Mouse (Mus musculus) heart, adult 11 months (tissue): ENCODE measurements around the gene Arhgef15.
A peak's percentile ranks its signal among the peaks of the same experiment; 100 is the strongest.

ENCODE experiments used
- DNase-seq: peaks from one replicate; pipeline ENCODE4 v3.0.0; 2022

The Arhgef15 gene

DNA sequence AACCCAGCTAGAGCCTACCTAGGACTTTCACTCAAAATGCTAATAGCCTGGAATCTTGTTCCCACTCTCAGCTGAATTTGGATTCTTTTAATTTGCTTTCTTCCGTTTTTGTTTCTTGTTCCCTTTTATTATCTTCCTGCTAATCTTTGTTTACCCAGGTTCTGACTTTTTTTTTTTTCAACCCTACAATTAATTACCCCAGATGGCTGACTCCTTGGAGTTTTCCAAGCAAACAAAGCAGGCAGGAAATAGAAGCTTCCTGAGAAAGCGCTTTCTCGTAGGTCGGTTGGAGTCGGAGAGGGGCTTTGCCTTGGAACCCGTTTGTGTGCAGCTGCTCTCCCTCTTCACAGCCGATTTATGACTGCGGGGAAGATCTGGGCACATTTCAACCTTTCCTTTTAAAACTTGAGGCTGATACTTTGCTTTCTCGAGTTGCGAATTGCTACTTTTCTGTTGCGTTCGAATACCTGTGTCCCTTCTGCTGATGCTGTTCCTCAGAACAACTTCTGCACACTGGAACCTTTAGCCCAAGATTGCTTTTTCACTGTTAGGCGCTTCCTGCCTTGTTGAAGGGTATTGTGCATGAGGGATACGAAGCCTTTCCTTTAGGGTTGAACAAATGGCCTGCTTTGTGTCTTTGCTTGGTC is 45.6 kb downstream of the Arhgef15 start:
- DNase-seq: peak; percentile 94

DNA sequence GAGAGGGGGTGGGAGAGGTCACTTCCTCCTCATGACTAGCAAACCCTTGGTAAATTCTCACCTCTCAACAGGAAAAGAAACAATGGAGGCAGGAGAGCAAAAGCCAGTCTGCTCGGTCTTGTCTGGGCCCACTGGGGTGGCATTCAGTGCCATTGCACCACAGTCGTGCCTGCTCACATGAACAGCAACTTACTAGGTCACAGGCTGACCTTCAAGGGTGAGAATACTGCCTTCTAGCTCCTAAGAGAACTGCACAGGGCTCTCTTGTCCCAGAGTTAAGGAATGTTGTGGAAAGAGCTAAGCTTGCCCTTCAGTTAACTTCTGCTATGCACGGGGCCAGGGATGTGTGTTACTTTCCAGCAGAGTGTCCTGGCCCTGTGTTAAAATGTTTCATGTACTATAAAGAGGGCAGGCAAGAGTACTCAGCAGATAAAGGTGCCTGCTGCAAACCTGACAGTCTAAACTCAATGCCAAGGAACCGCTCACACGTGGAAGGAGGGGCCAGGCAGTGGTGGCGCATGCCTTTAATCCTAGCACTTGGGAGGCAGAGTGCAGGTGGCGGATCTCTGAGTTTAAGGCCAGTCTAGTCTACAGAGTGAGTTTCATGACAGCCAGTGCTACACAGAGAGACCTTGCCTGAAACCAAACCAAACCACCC is 48.3 kb downstream of the Arhgef15 start:
- no peak for DNase-seq

DNA sequence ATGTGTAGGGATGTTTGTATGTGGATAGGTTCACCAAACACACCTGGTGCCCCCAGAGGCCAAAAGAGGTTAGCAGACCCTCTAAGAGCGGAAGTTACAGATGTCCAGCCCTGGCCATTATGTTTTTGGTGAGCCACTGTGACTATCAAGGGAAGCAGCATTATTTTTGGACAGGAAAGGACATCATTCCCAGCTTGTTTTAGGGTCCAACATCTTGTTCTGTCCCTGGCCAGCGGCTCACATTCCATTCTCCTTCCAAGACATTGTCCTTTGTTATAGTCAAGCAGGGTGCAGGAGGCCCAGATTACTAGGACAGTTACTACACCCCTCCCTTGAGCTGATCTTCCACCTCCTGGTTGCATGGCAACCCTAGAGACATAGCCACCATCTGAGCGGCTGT is 50.0 kb downstream of the Arhgef15 start:
- peak; percentile 95 for DNase-seq

DNA sequence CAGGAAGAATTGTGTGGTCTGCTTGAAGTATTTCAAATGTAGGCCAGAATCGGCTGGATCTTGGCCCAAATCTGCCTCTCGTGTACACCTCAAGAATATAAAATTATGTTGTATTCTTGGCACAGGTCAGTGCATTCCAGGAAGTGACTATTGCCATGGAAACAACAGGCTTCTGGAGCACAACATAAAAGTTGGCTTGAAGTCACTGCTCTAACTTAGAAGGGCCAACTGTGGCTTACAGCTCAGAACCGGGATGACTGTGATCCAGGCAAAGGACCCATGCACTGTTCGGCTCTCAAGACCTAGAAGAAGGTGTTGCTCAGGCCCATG is 50.9 kb downstream of the Arhgef15 start:
- no peak for DNase-seq

DNA sequence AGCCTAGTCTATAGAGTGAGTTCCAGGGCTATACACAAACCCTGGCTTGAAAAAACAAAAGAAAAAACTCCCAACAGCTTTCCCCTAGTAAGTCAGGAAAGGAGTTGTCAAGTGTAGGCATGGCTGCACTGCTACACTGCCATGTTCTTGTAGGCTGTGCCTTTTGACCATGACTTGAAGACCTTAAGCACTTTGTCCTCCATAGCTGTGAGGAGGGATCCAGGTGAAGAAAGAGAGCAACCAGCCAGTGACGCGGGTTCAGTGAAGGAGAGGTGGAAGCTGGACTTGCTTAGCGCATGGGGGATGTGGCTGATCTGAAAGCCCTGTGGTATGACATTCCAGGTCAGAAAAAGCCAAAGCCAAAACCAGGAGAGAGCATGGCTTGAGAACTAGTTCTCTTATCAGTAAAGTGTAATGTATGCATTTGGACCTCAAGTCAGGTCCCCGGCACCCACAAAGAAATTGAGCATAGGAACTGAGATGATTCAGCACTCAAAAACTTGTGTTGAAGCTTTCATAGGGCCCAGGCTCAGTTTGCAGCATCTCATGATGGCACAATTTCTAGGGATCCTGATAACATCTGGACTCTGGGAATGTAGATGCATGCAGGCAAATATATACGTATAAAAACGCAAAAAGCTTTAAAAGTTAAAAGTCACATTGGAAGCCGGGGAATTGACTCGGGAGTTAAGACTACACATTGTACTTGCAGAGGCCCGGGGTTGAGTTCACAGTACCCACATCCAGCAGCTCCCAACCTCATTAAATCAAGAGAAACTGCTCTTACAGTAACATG is 51.4 kb downstream of the Arhgef15 start:
- DNase-seq: no peak

DNA sequence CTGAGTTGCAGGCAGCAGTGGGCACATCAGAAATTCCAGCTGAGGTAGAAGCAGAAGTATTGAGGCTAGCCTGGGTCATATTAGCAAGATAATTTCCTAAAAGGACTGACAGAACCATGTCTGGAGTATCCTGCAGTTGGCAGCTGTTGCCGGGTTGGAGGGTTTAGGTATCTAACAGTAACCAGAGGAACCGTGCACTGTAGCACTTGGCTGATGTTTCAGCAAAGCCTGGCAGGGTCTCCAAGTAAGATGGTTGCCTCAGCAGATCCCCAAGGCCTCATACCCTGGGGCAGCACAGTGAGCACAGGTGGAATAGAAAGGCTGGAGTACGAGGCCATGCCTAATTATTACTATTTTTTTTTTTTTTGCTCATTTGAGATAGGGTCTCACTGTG is 52.1 kb downstream of the Arhgef15 start:
- DNase-seq: no peak

DNA sequence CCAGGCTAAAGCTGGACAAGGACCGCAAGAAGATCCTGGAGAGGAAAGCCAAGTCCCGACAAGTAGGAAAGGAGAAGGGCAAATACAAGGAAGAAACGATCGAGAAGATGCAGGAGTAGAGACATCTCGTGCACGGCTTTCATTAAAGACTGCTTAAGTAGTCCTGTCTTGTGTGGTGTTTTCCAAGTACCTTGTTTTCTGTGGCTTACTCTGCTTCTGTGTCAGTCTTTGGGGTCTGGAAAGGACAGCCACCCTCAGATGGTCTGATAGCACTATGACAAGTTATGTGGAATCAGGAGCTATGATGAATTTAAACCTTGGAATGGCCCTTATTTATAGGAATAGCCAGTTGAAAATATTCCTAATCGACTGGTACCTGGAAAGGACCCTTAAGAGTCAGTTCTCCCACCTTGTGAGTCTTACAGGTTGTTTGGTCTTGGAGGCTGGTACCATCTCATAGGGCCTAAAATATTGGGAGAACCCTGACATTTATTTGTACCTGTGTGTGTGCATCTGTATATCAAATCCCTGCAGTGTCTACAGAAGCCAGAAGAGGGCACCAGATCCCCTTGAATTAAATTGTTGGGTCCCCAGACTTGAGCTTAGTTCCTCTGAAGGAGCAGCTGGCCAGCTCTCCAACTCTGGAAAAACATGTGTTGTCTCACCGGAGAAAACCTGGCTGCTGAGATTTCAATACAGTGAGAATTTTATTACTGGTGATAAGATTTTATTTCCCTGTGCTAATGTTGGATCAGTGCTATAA is 52.7 kb downstream of the Arhgef15 start:
- DNase-seq: peak; percentile 96

DNA sequence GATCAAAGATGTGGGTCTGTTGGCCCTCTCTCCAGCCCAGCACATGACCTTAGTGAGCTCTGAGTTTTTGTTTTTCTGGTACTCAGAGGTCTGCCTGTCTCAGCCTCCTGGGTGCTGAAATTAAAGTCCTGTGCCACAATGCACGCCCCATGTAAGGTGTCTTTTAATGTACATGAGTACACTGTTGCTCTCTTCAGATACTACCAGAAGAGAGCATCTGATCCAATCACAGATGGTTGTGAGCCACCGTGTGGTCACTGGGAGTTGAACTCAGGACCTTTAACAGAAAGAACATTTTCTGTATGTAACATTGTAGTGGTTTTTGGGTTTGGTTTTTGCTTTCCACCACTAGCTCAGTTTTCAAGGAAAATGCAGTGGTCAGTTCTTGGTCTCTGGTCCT is 53.5 kb downstream of the Arhgef15 start:
- DNase-seq: no peak

DNA sequence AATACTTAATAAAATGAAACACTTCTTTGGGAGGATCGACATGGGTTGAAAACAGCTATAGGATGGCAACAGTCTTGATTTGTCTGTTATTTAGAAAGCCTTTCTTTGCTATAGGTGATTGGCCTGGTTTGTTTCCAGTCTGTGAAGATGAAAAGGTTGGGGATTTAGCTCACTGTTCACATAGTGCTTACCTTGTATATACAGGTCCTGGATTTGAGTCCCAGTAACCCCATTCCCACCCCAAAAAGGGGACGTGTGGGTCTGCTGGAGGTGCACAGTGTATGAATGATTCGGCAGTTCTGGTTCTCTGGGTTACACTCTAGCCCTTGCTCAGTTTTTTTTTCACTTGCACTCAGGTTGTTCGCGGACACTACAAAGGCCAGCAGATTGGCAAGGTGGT is 54.5 kb downstream of the Arhgef15 start:
- DNase-seq: peak; percentile 88

DNA sequence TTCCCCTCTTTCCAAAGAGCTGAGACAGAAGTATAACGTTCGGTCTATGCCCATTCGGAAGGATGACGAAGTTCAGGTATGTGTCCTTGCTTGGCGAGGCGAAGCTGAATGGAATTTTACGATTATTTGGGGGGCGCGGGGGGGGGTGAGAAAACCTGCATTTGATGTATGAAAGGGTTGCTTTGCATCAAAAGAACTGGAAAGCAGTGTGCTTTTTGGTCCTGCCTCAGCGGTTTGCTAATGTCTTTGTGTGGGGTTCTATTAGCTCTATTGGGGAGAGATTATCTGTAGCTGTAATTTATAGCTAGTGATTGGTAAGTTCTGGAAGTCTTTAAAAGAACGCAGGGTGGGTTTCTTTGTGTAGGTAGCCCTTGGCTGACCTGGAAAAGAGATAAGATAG is 54.9 kb downstream of the Arhgef15 start:
- DNase-seq: no peak

DNA sequence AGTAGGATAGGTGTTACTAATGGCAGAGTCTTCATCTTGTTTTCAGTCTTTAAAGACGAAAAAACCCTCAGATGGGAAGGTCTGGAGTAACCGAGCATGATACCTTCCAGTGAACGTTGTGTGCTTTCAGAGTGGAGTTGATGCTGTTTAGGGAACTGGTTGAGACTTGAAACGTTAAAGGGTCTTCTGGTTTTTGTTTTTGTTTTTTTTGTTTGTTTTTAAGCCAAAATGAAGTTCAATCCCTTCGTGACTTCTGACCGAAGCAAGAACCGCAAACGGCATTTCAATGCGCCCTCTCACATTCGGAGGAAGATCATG is 55.3 kb downstream of the Arhgef15 start:
- no peak for DNase-seq

DNA sequence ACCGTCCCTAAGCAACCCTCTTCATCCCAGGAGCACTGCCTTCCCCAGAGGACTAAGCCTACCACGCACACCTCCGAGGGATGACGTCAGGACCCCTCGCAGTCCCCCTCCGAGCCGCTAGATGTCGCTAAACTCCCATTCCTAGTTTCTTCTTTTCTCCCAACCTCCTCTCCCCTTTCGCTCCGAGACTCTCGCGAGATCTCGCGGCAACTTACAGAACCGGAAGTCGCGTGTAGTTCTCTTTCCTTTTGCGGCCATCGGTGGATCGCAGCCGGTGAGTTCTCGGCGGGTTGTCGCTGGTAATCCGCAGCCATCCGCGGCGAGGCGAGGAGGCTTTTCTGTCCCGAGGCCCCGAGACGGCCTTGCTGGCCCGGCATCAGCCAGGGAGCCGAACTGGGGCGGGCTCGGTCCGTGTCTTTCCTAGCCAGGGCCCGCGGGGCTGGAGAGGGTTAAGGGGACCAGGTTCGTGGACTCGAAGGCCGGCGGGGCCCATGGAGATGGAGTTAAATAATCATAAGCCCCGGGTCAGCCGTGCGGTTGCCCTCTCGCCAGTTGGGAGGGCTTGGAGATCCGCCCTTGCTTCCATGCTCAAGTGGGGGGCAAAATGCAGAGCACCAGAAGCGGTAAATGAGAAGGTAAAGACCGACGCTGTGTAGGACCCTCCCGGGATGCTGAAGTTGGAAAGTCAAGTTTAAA is 55.8 kb downstream of the Arhgef15 start, which contains the start of gene Rpl26:
TSS of gene Rpl26 (plus strand) at position 233 of the 696 bp plus-strand sequence.
- DNase-seq: peak; percentile 99

DNA sequence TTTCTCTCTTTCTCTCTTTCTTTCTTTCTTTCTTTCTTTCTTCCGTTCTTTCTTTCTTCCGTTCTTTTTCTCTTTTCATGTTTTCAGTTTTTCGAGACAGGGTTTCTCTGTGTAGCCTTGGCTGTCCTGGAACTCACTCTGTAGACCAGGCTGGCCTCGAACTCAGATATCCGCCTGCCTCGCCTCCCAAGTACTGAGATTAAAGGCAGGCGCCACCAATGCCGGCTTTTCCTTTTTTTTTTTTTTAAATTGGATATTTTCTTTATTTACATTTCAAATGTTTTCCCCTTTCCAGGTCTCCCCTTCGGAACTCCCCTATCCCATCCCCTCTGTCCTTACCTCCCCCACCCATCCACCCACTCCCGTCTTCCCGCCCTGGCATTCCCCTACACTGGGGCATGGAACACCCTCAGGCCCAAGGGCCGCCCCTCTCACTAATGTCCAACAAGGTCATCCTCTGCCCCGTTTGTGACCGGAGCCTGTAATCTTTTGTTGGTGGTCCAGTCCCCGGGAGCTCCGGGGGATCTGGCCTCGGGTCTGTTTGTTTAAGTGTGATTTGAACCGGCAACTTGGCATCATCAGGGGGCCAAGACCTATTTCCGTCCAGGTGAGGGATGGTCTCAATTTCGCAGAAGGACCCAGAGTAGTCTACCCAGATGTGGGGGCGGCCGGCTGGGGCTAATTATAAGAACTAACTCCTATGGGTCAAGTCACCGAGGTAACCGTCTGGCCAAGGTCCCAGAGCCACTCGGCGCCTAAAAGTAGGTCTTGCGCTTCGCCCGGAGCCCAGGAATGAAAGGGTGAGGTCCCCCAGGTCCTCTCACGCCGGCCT is 56.5 kb downstream of the Arhgef15 start:
- no peak for DNase-seq

DNA sequence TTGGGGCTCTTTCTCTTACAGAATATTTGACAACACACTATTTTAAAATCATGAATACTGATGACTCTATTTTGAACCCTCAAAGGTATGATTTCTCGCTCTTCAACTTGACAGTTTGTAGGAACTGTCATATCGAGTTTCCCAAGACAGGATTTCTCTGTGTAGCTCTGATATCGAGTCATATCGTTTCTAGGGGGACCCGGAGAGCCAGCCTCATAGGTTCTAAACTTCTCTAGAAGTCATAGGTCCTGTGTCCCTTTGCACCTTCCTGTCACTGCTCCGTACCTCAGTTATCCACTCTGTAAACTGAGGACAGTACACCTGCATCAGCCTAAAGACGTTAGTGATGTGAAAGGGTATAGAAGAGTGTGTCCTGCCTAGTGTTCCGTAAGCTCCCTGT is 57.5 kb downstream of the Arhgef15 start:
- DNase-seq: no peak

DNA sequence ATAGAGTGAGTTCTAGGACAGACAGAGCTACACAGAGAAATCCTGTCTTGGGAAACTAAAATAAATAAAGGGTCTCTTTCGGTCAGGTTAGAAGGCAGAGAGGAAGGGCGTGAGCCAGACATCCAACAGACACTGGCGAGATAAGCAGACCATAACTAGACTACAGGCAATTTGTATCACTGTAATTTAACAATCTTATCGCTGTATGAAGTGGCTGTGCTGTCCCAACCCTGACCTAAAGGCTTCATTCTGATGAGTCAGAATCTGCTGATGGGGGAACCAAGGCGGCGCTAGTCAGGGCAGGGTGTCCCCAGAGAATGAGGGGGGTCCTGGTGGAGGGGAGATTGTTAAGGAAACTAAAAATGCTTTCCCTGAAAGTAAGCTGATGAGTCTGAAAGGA is 58.5 kb downstream of the Arhgef15 start:
- no peak for DNase-seq

DNA sequence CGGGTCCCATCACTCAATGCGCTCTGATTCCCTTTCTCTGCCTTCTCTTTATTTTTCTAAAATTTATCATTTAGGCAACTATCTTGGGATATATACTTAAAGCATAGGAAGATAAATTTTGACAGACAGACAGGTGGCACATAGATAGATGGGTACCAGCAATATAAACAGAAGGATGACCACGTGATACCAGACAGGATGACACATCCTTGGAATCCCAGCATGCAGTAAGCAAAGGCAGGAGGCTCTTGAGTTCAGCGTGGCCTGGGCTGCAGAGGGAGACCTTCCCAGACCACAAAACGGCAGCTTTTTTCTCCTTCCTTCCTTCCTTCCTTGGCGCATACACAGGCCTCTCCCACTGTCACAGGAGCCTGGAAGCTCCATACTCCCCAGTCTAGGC is 59.4 kb downstream of the Arhgef15 start:
- DNase-seq: no peak

DNA sequence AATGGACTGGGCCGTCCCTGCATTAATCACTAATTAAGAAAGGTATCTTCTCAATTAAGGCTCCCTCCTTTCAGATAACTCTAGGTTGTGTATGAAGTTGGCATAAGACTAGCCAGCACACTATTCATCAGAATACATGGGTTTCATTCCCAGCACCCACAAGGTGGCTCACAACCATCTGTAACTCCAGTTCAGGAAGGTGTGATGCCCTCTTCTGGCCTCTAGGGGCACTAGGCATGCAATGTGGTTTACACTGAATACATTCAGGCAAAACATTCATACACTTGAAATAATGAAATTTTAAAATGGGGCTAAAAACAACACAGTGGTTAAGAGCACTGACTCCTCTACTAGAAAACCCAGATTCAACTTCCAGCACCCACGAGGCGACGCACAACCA is 60.2 kb downstream of the Arhgef15 start:
- no peak for DNase-seq

DNA sequence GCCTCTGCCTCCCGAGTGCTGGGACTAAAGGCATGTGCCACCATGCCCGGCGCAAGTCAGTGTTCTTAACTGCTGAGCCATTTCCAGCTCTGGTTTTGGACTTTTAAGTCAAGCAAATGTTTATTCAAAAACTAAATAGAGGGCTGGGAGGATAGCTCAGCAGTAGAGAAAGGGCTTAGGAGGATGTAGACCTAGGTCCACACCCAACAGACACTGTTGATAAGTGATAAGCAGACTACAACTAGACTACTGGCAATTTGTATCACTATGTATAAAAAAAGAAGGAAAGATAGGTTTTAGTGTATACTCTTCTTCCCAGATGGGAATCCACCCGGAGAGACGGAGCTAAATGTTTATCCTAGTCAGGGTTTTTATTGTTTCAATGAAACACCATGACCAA is 61.0 kb downstream of the Arhgef15 start:
- no peak for DNase-seq

DNA sequence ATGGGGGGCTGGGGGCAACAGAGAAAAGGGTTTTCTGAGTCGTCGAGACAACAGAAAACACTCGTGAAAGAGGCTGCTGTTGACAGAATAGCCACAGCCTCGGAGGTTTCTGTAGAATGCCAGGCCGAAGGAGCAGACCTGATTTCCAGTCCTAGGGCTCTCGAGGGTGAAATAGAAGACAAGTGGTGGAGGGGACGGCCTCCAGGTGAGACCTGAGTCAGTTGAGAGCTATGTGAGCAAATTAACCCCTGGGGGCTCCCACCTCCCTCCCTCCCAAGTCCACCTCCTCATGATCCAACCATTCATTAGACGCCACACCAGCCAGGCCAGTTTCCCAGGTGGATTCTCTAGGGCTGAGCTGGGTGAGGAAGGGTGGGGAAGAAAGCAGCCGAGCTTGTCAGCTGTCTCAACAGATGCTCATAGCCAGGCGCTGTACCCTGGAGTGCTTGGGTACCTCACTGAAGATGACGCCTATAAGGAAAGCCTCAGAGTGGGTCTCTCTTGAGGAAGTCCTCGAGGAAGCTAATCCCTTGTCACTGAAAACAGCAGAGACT is 63.3 kb downstream of the Arhgef15 start:
- peak; percentile 91 for DNase-seq
